Mouse (Mus musculus): ENCODE data around the gene Gpc5.

DNA sequence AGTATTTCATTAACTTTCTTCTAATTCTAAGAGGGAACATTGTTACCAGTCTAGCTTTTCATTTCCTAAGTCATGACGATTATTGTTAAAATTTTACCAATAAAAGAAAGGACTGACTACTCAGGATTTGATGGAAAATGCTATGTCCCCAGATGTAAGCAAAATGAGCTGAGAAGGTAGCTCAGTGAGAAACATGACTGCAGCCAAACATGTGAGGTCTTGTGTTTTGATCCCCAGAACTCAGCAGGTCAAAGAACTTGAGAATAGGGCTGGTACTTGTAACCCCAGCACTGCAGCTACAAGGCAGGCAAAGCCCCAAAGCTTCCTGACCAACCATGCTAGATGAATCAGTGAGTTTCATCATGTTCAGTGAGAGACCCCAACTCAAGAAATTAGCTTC is 318.9 kb downstream of the Gpc5 start:
- no peak for TF ChIP-seq POLR2A (IDR thresholded peaks at IDR 0.05; ENCODE audit: borderline replicate concordance, extremely low read depth, low read depth, low read length)
- TF ChIP-seq CTCF (IDR thresholded peaks at IDR 0.05; ENCODE audit: insufficient read depth, low read length), result no peak
